Comparison of ENCODE assay signal across 9 mouse cellular contexts in the genomic region with DNA sequence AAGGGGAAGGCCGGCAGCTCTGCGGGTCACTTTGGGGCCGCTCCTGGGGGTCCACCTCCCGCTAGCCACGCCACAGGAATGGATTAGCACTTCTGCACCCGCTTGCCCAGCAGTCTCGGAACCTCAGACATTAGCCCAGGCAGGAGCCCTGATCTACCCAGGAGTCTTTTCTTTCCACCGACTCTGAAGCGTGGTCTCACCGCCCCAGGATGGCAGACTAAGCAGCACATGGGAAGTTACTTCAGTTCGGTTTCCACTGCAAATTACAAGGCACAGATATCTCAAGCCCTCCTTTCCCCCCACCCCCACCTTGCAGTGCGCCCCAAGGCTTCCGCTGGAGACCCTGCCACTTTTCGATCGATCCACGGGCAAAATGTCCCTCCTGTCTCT. TPM values are rescaled to one million over a fixed set of nuclear protein-coding genes. Genes with fewer than 3 reads are reported as not detected.
DNase-seq lines count a peak whose midpoint lies in the region; ATAC-seq and TF ChIP-seq lines count a peak whose summit lies in the region.
"Had no signal": no experiment of that assay in that cellular context is flagged by ENCODE, and none has a peak within 500 bp of the region (broad histone marks: within the 10 kb centered on the region; RNA-seq: fewer than 3 reads in every experiment).

No protein-coding gene starts in this region.

- no peak for TF ChIP-seq EP300 in ES-Bruce4 (IDR thresholded peaks at IDR 0.05; ENCODE audit: insufficient read depth, low read depth, low read length)

- TF ChIP-seq CTCF in ES-Bruce4 (IDR thresholded peaks at IDR 0.05; ENCODE audit: low read depth, low read length) = no peak

- peak overlapping the region; percentile 100 for H3K4me2 ChIP-seq in heart, embryonic 11.5 days
- peak overlapping the region; percentile 99 for H3K4me2 ChIP-seq in forebrain, embryonic 13.5 days
- peak overlapping the region; percentile 64 for H3K4me2 ChIP-seq in liver, embryonic 13.5 days

- 0 out of 2 replicates have a peak, but pooled peaks cover 3% of the 10 kb centered on the region for H3K4me1 ChIP-seq in heart, embryonic 11.5 days (ENCODE audit: control insufficient read depth, insufficient read depth, low read length)
- no peaks in the 10 kb centered on the region for H3K4me1 ChIP-seq in ES-Bruce4 (ENCODE audit: control insufficient read depth, insufficient read depth, low read length)
- peaks cover 23% of the 10 kb centered on the region for H3K4me1 ChIP-seq in forebrain, embryonic 13.5 days
- H3K4me1 ChIP-seq in liver, embryonic 13.5 days (replicated peaks) = peaks cover 9% of the 10 kb centered on the region; the same call in 1 of the 2 replicates

- no peaks in the 10 kb centered on the region for H3K9me3 ChIP-seq in heart, embryonic 11.5 days (replicated peaks; ENCODE audit: control insufficient read depth, low read length)
- no peaks in the 10 kb centered on the region for H3K9me3 ChIP-seq in ES-Bruce4 (replicated peaks; ENCODE audit: control insufficient read depth, insufficient read depth, low read length, poor library complexity, severe bottlenecking)
- H3K9me3 ChIP-seq in forebrain, embryonic 13.5 days (replicated peaks) = no peaks in the 10 kb centered on the region
- no peaks in the 10 kb centered on the region for H3K9me3 ChIP-seq in liver, embryonic 13.5 days (replicated peaks)

- no peak for ATAC-seq in heart, embryonic 11.5 days (replicated peaks; ENCODE audit: insufficient number of reproducible peaks, low FRiP score, low TSS enrichment)
- ATAC-seq in forebrain, embryonic 13.5 days = peak; percentile 43; the same call in 1 of the 2 replicates
- ATAC-seq in liver, embryonic 13.5 days (ENCODE audit: low read depth) = no peak
- no peak for ATAC-seq in megakaryocyte-erythroid progenitor cell, adult 5-6 weeks (replicated peaks; ENCODE audit: low FRiP score, low TSS enrichment, poor library complexity, severe bottlenecking)

- WGBS in heart, embryonic 11.5 days (ENCODE audit: insufficient replicate concordance) = 2% methylated on average over 16 of the region's 16 CpGs
- WGBS in forebrain, embryonic 13.5 days = 2% methylated on average over 16 of the region's 16 CpGs
- 4% methylated on average over 16 of the region's 16 CpGs for WGBS in liver, embryonic 13.5 days (ENCODE audit: insufficient replicate concordance)

- H3K36me3 ChIP-seq in heart, embryonic 11.5 days (ENCODE audit: control insufficient read depth, insufficient read depth, low read length) = no peaks in the 10 kb centered on the region
- H3K36me3 ChIP-seq in ES-Bruce4 (ENCODE audit: control insufficient read depth, insufficient read depth, low read length, poor library complexity, severe bottlenecking) = no peaks in the 10 kb centered on the region
- H3K36me3 ChIP-seq in forebrain, embryonic 13.5 days (ENCODE audit: poor library complexity, severe bottlenecking) = no peaks in the 10 kb centered on the region
- H3K36me3 ChIP-seq in liver, embryonic 13.5 days = no peaks in the 10 kb centered on the region

- peaks cover 23% of the 10 kb centered on the region for H3K27me3 ChIP-seq in heart, embryonic 11.5 days (ENCODE audit: control insufficient read depth, insufficient read depth, low read length)
- peaks cover 2% of the 10 kb centered on the region; the same call in 1 of the 2 replicates for H3K27me3 ChIP-seq in ES-Bruce4 (ENCODE audit: control insufficient read depth, insufficient read depth, low read length, poor library complexity, severe bottlenecking)
- peaks cover 21% of the 10 kb centered on the region for H3K27me3 ChIP-seq in forebrain, embryonic 13.5 days
- peaks cover 29% of the 10 kb centered on the region for H3K27me3 ChIP-seq in liver, embryonic 13.5 days

- DNase-seq in heart, postnatal 4 days = no peak
- DNase-seq in liver, embryonic 13.5 days = no peak
- no peak for DNase-seq in frontal cortex, postnatal 36 days (ENCODE audit: low spot score in 2 of 2)
- DNase-seq in thymus, postnatal 36 days = no peak
- DNase-seq: layer of hippocampus, adult 9-11 months had no signal

- peak overlapping the region; percentile 50 for H3K9ac ChIP-seq in heart, embryonic 11.5 days (ENCODE audit: low read depth, low read length)
- H3K9ac ChIP-seq in ES-Bruce4 (ENCODE audit: low read depth, poor library complexity, severe bottlenecking) = peak overlapping the region; percentile 51
- peak overlapping the region; percentile 71 for H3K9ac ChIP-seq in forebrain, embryonic 13.5 days
- H3K9ac ChIP-seq in liver, embryonic 13.5 days = no peak overlapping the region; the same call in 1 of the 2 replicates

- H3K4me3 ChIP-seq in heart, embryonic 11.5 days (ENCODE audit: low read depth, low read length) = peak overlapping the region; percentile 58
- H3K4me3 ChIP-seq in ES-Bruce4 (ENCODE audit: low read depth, low read length) = peak overlapping the region; percentile 73
- H3K4me3 ChIP-seq in forebrain, embryonic 13.5 days = peak overlapping the region; percentile 55
- peak overlapping the region; percentile 49 for H3K4me3 ChIP-seq in liver, embryonic 13.5 days (replicated peaks)

- no peak overlapping the region for H3K27ac ChIP-seq in heart, embryonic 11.5 days (ENCODE audit: low read depth, low read length)
- H3K27ac ChIP-seq in ES-Bruce4 (ENCODE audit: insufficient read depth, low read length) = no peak overlapping the region
- H3K27ac ChIP-seq in forebrain, embryonic 13.5 days = no peak overlapping the region
- no peak overlapping the region for H3K27ac ChIP-seq in liver, embryonic 13.5 days

- no peak for TF ChIP-seq POLR2A in ES-Bruce4 (IDR thresholded peaks at IDR 0.05; ENCODE audit: insufficient read depth, low read length)

RNA-seq across cellular contexts. Expression of gene Tnfaip8l3, which starts 0.6 kb away (rescaled TPM):
- polyA plus RNA-seq in heart, embryonic 11.5 days (2014; fragmentation: Nextera tagmentation; extraction: Ambion mirVana) = 0.19 TPM in 1 of 2 replicates, not detected in the other
- under 1 TPM; 0.36 to 0.47 TPM for total RNA-seq in heart, postnatal 4 days (2021)
- polyA plus RNA-seq in ES-Bruce4 (2011; ENCODE audit: insufficient read depth, insufficient read length, low read depth, missing spikeins) = 0.13 and 0.20 TPM in 2 replicates
- 0.12 and 0.19 TPM in 2 replicates for polyA plus RNA-seq in forebrain, embryonic 13.5 days (2015; fragmentation: Nextera tagmentation; extraction: Ambion mirVana)
- 0.14 and 0.16 TPM in 2 replicates for polyA plus RNA-seq in liver, embryonic 13.5 days (2015; fragmentation: Nextera tagmentation; extraction: Ambion mirVana)
- total RNA-seq in megakaryocyte-erythroid progenitor cell, adult 5-6 weeks (2014; fragmentation: Nextera tagmentation) = not detected in 2 replicates
- not detected in 2 replicates for total RNA-seq in megakaryocyte-erythroid progenitor cell, adult 5-6 weeks (2017)
